Mouse (Mus musculus): Measurements from ENCODE around the gene Tmem117. TPM values are rescaled to one million over a fixed set of nuclear protein-coding genes. Genes with fewer than 3 reads are reported as not detected.

Tmem117 gene
- total and polyA plus RNA-seq, 3 experiments = not detected

- TF ChIP-seq CTCF (IDR thresholded peaks at IDR 0.05 in 2 of 3, conservative IDR thresholded peaks at IDR 0.05 in 1 of 3; ENCODE audit: control insufficient read depth in 1 of 3, insufficient read depth in 1 of 3, low read depth in 2 of 3, low read length in 3 of 3, poor library complexity in 1 of 3, severe bottlenecking in 1 of 3) (no peak), RAD21 (IDR thresholded peaks at IDR 0.05; ENCODE audit: low read depth, low read length) (no peak), MAX (IDR thresholded peaks at IDR 0.05; ENCODE audit: low read length) (no peak), TBP (IDR thresholded peaks at IDR 0.05; ENCODE audit: low read depth, low read length) (no peak), ELF1 (IDR thresholded peaks at IDR 0.05; ENCODE audit: low read depth, low read length) (no peak), GABPA (IDR thresholded peaks at IDR 0.05; ENCODE audit: low read depth, low read length) (no peak), MAZ (IDR thresholded peaks at IDR 0.05; ENCODE audit: low read depth, low read length) (no peak), UBTF (IDR thresholded peaks at IDR 0.05; ENCODE audit: borderline replicate concordance, insufficient read depth, low read depth, low read length) (no peak), TCF12 (IDR thresholded peaks at IDR 0.05; ENCODE audit: low read depth, low read length) (no peak), BHLHE40 (IDR thresholded peaks at IDR 0.05; ENCODE audit: borderline replicate concordance, low read depth, low read length) (no peak), POLR2AphosphoS5 (IDR thresholded peaks at IDR 0.05; ENCODE audit: borderline replicate concordance, low read depth, low read length) (no peak), E2F4 (IDR thresholded peaks at IDR 0.05; ENCODE audit: borderline replicate concordance, low read depth, low read length) (no peak), KAT2A (conservative IDR thresholded peaks at IDR 0.05; ENCODE audit: low read depth, low read length) (no peak), CHD1 (IDR thresholded peaks at IDR 0.05; ENCODE audit: low read depth, low read length) (no peak), CHD2 (IDR thresholded peaks at IDR 0.05; ENCODE audit: low read length) (no peak), SIN3A (IDR thresholded peaks at IDR 0.05; ENCODE audit: low read length) (no peak), GATA1 (IDR thresholded peaks at IDR 0.05; ENCODE audit: low read depth, low read length) (no peak), ZC3H11A (IDR thresholded peaks at IDR 0.05; ENCODE audit: low read depth, low read length) (no peak), TAL1 (IDR thresholded peaks at IDR 0.05; ENCODE audit: low read length) (no peak)
Observed at GRCm38 (mm10) chr15:94639126-94639525, 10.1 kb downstream of the Tmem117 start.

GRCm38 (mm10) chr15:94646012-94646411, 17.0 kb downstream of the Tmem117 start:
- Histone ChIP-seq H3K27ac (ENCODE audit: control insufficient read depth, low read depth, low read length) (no peak overlapping the region), H3K9ac (ENCODE audit: control insufficient read depth, low read depth, low read length, poor library complexity, severe bottlenecking) (no peak overlapping the region), H3K9me3 (replicated peaks; ENCODE audit: insufficient read depth, low read length) (no peaks in the 10 kb centered on the region), H3K4me3 (ENCODE audit: control insufficient read depth in 1 of 2, insufficient read depth in 1 of 2, low read depth in 2 of 2, low read length in 2 of 2) (no peak overlapping the region), H3K27me3 (ENCODE audit: control insufficient read depth in 1 of 2, insufficient read depth in 2 of 2, low read length in 2 of 2) (peaks cover 2 to 14% of the 10 kb centered on the region in 2 experiments), H3K36me3 (ENCODE audit: control insufficient read depth in 1 of 2, insufficient read depth in 2 of 2, low read length in 2 of 2) (no peaks in the 10 kb centered on the region), H3K4me1 (ENCODE audit: control insufficient read depth in 1 of 2, insufficient read depth in 2 of 2, low read length in 2 of 2) (no peaks in the 10 kb centered on the region), H3K79me2 (ENCODE audit: control insufficient read depth, insufficient read depth, low read length, poor library complexity) (no peaks in the 10 kb centered on the region)
- DNase-seq (ENCODE audit: low read depth, low spot score) = no peak
- TF ChIP-seq MEF2A (IDR thresholded peaks at IDR 0.05; ENCODE audit: extremely low read depth, insufficient replicate concordance, low read depth, low read length, poor library complexity, severe bottlenecking) (no peak), GATA1 (IDR thresholded peaks at IDR 0.05; ENCODE audit: low read depth, low read length) (no peak), HCFC1 (IDR thresholded peaks at IDR 0.05; ENCODE audit: low read depth, low read length) (no peak), KAT2A (conservative IDR thresholded peaks at IDR 0.05; ENCODE audit: low read depth, low read length) (no peak)

More at GRCm38 (mm10) chr15:94639126-94639525, 10.1 kb downstream of the Tmem117 start:
- H3K9me3 ChIP-seq (replicated peaks; ENCODE audit: insufficient read depth, low read length) = no peaks in the 10 kb centered on the region
- H3K4me3 ChIP-seq (ENCODE audit: control insufficient read depth in 1 of 2, insufficient read depth in 1 of 2, low read depth in 2 of 2, low read length in 2 of 2) = no peak overlapping the region
- H3K36me3 ChIP-seq (ENCODE audit: control insufficient read depth in 1 of 2, insufficient read depth in 2 of 2, low read length in 2 of 2) = no peaks in the 10 kb centered on the region
- no peaks in the 10 kb centered on the region for H3K79me2 ChIP-seq (ENCODE audit: control insufficient read depth, insufficient read depth, low read length, poor library complexity)
- DNase-seq (ENCODE audit: low read depth, low spot score) = no peak
- H3K27me3 ChIP-seq (ENCODE audit: control insufficient read depth in 1 of 2, insufficient read depth in 2 of 2, low read length in 2 of 2) = peaks cover 0 to 5% of the 10 kb centered on the region in 2 experiments; a peak in 2 of 4 replicates
- no peak overlapping the region for H3K9ac ChIP-seq (ENCODE audit: control insufficient read depth, low read depth, low read length, poor library complexity, severe bottlenecking)
- H3K27ac ChIP-seq (ENCODE audit: control insufficient read depth, low read depth, low read length) = no peak overlapping the region
- peaks cover 0 to 7% of the 10 kb centered on the region in 2 experiments; a peak in 1 of 4 replicates for H3K4me1 ChIP-seq (ENCODE audit: control insufficient read depth in 1 of 2, insufficient read depth in 2 of 2, low read length in 2 of 2)
